Mouse (Mus musculus) kidney, postnatal 4 days (tissue): ENCODE measurements at regions not wholly inside any gene's neighbourhood (a gene's known extent, or its start where the extent isn't known, plus 50 kb on each side); places are given as distances from the start of the nearest gene placed in this dataset.
"Not testable (repeated sequence)": the region's sequence is repeated elsewhere in the genome, so short reads cannot be mapped to it uniquely, and the experiment has no call there.

Source experiments
- DNase-seq, 2 experiments: peaks; one replicate each; pipeline ENCODE4 v3.0.0; 2021; ENCODE audit warnings: mixed read lengths in 2 of 2

- DNase-seq = no peak
Measured at GRCm38 (mm10) chr4:105844675-105845466, 55.2 kb downstream of the Gm12728 start.

GRCm38 (mm10) chr4:105845998-105846989 is 56.6 kb downstream of the Gm12728 start:
- not testable (repeated sequence) for DNase-seq

- no peak for DNase-seq
Measured at GRCm38 (mm10) chr4:105853086-105853485, 63.4 kb downstream of the Gm12728 start.

- peak in 1 of 2 experiments; percentile 45 for DNase-seq
Measured at GRCm38 (mm10) chr4:105859052-105859864, 69.6 kb downstream of the Gm12728 start.

DNA sequence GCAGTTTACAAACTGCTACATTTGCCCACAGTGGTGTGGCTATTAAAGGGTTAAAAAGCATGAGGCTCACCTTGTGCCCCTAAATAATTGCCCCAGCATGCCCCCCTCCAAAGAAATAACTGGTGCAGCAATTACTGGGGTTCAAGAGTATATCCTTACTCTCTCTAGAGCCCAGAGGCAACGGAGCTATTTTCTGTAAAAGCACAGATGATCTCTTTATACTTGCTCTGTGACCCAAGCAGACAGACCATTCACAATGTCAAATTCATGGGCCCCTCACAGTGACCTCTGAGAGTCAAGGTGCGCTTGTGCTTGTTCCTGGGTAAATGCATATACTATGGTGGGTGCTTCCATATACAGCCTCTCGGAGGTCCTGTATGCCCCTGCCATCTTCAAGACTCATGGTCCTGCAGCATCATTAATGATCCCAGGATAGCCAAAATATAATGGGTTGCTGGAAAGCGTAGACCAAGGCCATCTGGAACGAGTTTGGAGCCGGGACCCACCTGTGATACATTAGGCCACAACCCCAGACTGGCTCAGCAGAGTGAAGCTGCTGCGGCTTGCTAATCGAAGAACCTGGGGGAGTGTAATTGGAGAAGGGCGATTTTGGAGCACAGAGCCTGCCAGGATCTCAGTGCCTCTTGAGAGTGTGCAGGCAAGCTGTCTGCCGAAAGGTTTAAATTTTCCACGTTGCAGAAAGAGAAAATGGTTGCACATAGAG is 71.4 kb downstream of the Gm12728 start:
- no peak for DNase-seq

- no peak for DNase-seq
Measured at GRCm38 (mm10) chr4:105861654-105862037, 72.0 kb downstream of the Gm12728 start.

DNA sequence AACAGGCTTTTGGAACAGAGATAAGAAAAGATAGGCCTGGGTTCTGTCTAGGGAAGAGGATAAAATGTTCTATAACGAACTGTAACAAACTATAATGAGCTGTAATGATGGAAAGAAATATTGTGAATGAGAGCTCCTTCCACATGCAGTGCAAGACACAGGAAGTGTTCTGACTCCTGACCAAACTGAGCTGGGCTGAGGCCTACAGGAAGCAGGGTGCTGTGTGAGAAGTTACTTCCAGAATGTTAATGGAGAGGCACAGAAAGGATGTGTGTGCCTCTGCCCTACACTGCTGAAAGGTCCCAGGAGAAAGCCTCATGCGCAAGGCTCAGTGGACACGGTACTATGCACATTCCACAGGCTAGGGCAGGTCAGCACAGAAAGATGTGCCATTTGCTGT is 80.8 kb downstream of the Gm12728 start:
- DNase-seq = no peak

- DNase-seq = no peak
Measured at GRCm38 (mm10) chr4:105877246-105877645, 87.6 kb downstream of the Gm12728 start.

DNA sequence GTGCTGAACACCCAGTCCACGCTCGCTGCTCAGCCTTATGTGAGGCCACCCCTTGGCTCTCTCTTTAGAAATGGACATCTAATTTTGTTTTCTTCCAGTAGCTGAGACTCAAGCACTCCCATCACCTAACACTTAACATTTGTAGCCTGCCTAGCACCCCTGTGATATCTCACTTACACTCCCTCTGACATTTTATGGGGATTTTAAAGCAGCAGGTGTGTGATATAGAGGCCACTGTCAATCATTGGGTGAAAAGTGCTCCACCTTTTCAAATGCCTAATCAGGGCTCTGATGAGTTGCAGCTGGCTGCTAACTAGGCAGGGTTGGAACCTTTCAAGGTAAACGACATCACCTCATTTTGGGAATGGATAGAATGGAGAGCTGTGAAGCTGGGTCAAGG is 90.2 kb downstream of the Gm12728 start:
- no peak for DNase-seq

DNA sequence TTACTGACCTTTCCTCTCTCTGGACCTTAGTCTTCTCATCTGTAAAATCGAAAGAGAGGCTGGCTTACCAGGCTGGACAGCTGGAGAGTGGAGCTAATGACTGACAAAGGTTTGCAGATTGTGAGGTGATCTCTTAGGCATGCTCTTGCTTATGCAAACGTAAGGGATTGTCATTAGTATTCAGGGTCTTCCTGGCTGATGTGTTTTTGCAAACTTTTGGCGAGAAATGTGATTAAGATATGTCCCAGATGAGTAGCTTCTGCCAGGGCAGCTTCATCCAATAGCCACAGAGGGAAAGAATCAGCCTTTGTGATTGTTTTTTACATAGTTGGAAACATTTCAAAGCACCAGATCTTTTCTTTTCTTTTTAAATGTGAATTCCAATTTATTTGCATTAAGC is 95.1 kb downstream of the Gm12728 start:
- DNase-seq = no peak

- DNase-seq = no peak
Measured at GRCm38 (mm10) chr4:105891438-105891837, 101.8 kb downstream of the Gm12728 start.

DNA sequence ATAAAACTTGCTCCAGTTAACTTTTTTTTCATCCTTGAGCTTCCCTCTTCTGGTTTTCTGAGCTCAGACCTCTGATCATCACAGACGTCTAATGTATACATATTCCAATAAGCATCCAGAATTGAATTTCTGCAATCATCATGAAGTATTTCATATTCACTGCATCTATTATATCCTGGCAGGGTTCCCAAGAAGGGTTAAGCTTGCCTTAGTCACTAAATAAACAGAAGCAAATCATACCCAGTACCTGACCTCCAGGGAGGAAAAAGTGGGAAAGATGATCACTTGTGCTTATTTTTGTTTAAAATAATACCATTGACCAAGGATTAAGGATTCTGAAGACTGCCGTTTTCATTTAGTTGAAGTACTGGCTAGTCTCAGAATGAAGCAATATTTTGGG is 102.4 kb downstream of the Gm12728 start:
- no peak for DNase-seq

DNA sequence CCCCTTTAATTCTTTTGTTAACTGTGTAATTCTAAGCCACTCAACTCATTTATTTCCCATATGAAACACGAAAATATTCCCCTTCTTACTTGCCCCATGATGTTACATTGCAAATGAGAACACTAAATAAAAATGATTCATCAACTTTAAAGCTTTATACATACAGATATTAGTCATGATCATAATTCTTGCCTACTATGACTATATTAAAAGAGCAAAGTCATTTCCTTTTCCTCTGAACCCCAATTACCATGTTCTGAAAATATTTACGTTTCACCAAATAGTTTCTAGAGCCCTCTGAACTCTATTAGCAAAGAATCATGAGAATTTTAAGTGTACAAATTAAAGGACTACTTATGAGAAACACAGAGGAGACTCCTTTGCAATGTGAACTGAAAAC is 105.4 kb downstream of the Gm12728 start:
- no peak for DNase-seq

DNA sequence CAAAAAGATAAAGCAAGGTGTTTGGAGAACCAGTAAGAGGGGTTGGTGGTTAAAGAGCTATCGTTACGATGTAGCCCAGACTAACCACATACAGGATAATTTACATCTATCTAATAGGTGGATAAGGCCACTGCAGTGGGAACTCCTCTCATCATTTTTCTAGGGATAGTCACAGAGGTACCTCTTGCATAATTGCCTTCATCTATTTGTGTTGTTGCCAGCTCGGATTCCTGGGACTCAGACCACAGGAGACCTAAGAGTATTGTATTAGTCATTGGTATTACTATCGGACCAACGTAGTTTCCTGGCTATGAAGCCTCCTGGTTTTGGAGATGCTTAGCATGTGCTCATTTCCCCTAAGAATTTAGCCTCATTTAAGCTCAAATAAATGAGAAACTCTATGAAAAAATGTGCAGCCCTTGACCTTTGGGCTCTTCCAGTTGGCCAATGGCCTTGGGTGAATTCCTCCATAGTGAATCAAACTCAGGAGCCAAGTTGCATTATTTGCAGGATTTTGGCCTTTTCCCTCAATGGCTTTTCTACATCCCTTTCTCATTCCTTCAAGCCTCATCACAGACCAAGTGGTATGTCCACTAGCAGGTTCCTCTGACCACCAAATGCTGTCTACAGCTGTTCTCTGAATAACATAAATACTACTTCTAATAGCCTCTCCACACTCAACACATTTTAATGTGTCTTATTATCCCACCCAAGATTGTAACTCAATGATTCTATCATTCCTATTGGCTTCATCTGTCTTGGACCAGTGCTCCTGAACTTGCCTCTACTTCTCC is 108.6 kb downstream of the Gm12728 start:
- no peak for DNase-seq

GRCm38 (mm10) chr4:105904896-105905295 is 115.2 kb downstream of the Gm12728 start:
- no peak for DNase-seq

DNA sequence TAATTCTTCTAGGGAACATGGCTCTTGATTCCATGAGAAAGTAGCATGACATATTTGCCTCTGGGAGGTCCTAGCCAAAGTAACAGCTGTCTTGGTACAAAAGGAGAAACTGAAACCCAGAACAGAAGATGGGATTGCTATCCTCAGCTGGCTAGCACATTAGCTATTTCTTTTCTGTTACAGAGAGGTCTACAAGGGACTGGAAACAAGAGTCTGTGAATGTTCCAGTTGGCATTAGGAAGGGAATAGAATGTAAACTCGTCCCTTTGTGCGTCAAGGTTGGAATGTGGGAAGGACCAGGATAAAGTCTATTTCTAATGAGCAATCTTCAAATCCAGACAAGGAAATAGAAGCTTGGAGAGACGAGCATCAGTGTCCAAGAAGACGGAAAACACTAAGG is 116.7 kb downstream of the Gm12728 start:
- no peak for DNase-seq

DNA sequence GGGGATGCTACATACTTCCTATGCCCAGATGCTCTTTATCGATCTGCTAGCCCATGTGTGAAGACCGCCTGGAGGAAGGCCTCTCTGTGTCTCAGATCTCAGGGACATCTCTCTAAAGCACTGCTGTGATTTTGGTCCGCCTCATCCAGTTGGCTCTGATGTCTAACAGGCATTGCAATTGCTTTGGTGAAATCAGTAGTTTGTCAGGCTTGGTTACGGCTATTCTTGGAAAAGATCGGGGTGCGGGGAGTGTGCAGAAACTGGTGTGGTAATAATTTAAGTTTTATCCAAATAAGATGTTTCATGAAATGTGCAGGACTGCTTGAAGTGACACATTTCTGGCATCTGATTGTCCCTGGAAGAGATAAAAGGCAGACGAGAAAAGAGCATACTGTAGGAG is 117.9 kb downstream of the Gm12728 start:
- no peak for DNase-seq

DNA sequence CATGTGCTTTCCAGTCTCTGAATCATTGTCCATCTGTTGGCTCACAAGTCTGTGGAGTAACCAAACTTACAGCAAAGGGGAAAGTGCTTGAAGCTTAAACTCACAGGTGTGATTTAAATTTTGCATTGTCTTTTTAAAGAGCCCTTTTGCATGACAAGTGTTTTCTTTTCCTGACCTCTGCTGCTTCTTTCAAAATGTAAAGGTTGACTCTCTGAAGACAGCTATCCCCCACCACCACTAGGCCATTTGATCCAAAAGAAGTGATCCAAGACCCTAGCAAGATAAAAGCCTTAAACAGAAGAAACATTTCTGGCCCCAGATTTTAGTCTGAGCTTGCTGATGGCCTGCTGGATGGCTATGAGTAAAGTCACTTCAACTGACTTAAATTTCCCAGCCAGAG is 118.6 kb downstream of the Gm12728 start:
- no peak for DNase-seq

GRCm38 (mm10) chr4:105909272-105909671 is 119.6 kb downstream of the Gm12728 start:
- no peak for DNase-seq

- no peak for DNase-seq
Measured at GRCm38 (mm10) chr4:105910666-105911065, 121.0 kb downstream of the Gm12728 start.

- DNase-seq = peak in 1 of 2 experiments; percentile 12
Measured at GRCm38 (mm10) chr4:105911678-105912077, 122.0 kb downstream of the Gm12728 start.
